Mouse (Mus musculus): ENCODE results near the gene Pex10. TPM values are rescaled to one million over a fixed set of nuclear protein-coding genes. Genes with fewer than 3 reads are reported as not detected.

Pex10 gene
- total RNA-seq, 2 experiments from 2014 or later = 21.5 to 22.0 TPM

- no peak for DNase-seq (ENCODE audit: low spot score in 2 of 2)
These were observed 24.1 kb downstream of the Pex10 start for GRCm38 (mm10) chr4:155090688-155091449.

- DNase-seq (ENCODE audit: low spot score in 2 of 2) = no peak
These were observed 26.1 kb downstream of the Pex10 start for GRCm38 (mm10) chr4:155092718-155093430.

GRCm38 (mm10) chr4:155093431-155094149 is 26.8 kb downstream of the Pex10 start:
- DNase-seq (ENCODE audit: low spot score in 2 of 2) = no peak

- peak in 1 of 2 experiments; percentile 56 for DNase-seq (ENCODE audit: low spot score in 2 of 2)
These were observed 27.7 kb downstream of the Pex10 start for GRCm38 (mm10) chr4:155094565-155094964.

- DNase-seq (ENCODE audit: low spot score in 2 of 2) = peak; percentile 83 to 94
These were observed 28.6 kb downstream of the Pex10 start for GRCm38 (mm10) chr4:155095238-155095900.

- DNase-seq (ENCODE audit: low spot score in 2 of 2) = no peak
These were observed 29.2 kb downstream of the Pex10 start for GRCm38 (mm10) chr4:155095967-155096366.

GRCm38 (mm10) chr4:155097452-155097851 is 30.6 kb downstream of the Pex10 start:
- DNase-seq (ENCODE audit: low spot score in 2 of 2) = no peak

GRCm38 (mm10) chr4:155098572-155098971 is 31.8 kb downstream of the Pex10 start:
- no peak for DNase-seq (ENCODE audit: low spot score in 2 of 2)

- DNase-seq (ENCODE audit: low spot score in 2 of 2) = no peak
These were observed 41.1 kb downstream of the Pex10 start for GRCm38 (mm10) chr4:155107886-155108285.

GRCm38 (mm10) chr4:155109471-155109870 is 42.7 kb downstream of the Pex10 start:
- DNase-seq (ENCODE audit: low spot score in 2 of 2) = no peak

GRCm38 (mm10) chr4:155113766-155114410 is 47.1 kb downstream of the Pex10 start:
- DNase-seq (ENCODE audit: low spot score in 2 of 2) = peak in 1 of 2 experiments; percentile 53

GRCm38 (mm10) chr4:155116607-155117006 is 49.8 kb downstream of the Pex10 start:
- DNase-seq (ENCODE audit: low spot score in 2 of 2) = no peak

- no peak for DNase-seq (ENCODE audit: low spot score in 2 of 2)
These were observed 50.7 kb downstream of the Pex10 start for GRCm38 (mm10) chr4:155117396-155117978.

GRCm38 (mm10) chr4:155118278-155118677 is 51.5 kb downstream of the Pex10 start:
- peak in 1 of 2 experiments; percentile 34 for DNase-seq (ENCODE audit: low spot score in 2 of 2)

GRCm38 (mm10) chr4:155120038-155120437 is 53.2 kb downstream of the Pex10 start:
- no peak for DNase-seq (ENCODE audit: low spot score in 2 of 2)

- DNase-seq (ENCODE audit: low spot score in 2 of 2) = no peak
These were observed 53.8 kb downstream of the Pex10 start for GRCm38 (mm10) chr4:155120583-155120982.

GRCm38 (mm10) chr4:155121222-155121621 is 54.4 kb downstream of the Pex10 start:
- DNase-seq (ENCODE audit: low spot score in 2 of 2) = no peak
